Mouse (Mus musculus) 3T3-L1 (cell line): ENCODE measurements at regions not wholly inside any gene's neighbourhood (a gene's known extent, or its start where the extent isn't known, plus 50 kb on each side); places are given as distances from the start of the nearest gene placed in this dataset.

ENCODE experiments used
- DNase-seq: peaks from one replicate; pipeline ENCODE4 v3.0.0-alpha.2; 2015; ENCODE audit warnings: low read depth, low spot score

GRCm38 (mm10) chr12:58443007-58443406 is 173.9 kb upstream of the Clec14a start:
- no peak for DNase-seq

- no peak for DNase-seq
Measured at GRCm38 (mm10) chr12:58441962-58442361, 172.9 kb upstream of the Clec14a start.

- no peak for DNase-seq
Measured at GRCm38 (mm10) chr12:58440666-58441065, 171.6 kb upstream of the Clec14a start.

GRCm38 (mm10) chr12:58437031-58437430 is 167.9 kb upstream of the Clec14a start:
- no peak for DNase-seq

- DNase-seq = no peak
Measured at GRCm38 (mm10) chr12:58434504-58434903, 165.4 kb upstream of the Clec14a start.

- no peak for DNase-seq
Measured at GRCm38 (mm10) chr12:58429929-58430328, 160.8 kb upstream of the Clec14a start.

- peak; percentile 32 for DNase-seq
Measured at GRCm38 (mm10) chr12:58426758-58427157, 157.7 kb upstream of the Clec14a start.

- DNase-seq = no peak
Measured at GRCm38 (mm10) chr12:58425961-58426360, 156.9 kb upstream of the Clec14a start.

GRCm38 (mm10) chr12:58423581-58423980 is 154.5 kb upstream of the Clec14a start:
- peak; percentile 48 for DNase-seq

GRCm38 (mm10) chr12:58401904-58402303 is 132.8 kb upstream of the Clec14a start:
- peak; percentile 26 for DNase-seq

- no peak for DNase-seq
Measured at GRCm38 (mm10) chr12:58360258-58360657, 91.2 kb upstream of the Clec14a start.

- DNase-seq = no peak
Measured at GRCm38 (mm10) chr12:58334163-58334562, 65.1 kb upstream of the Clec14a start.

GRCm38 (mm10) chr12:58329913-58330312 is 60.8 kb upstream of the Clec14a start:
- DNase-seq = no peak

- DNase-seq = no peak
Measured at GRCm38 (mm10) chr12:58323953-58324352, 54.9 kb upstream of the Clec14a start.
